Mouse (Mus musculus) embryonic facial prominence, embryonic 10.5 days (tissue): ENCODE data around the gene Sphk2. TPM values are rescaled to one million over a fixed set of nuclear protein-coding genes. Genes with fewer than 3 reads are reported as not detected.
"Not testable (repeated sequence)": the region's sequence is repeated elsewhere in the genome, so short reads cannot be mapped to it uniquely, and the experiment has no call there.

Experiments
- DNase-seq: peaks from one replicate; pipeline ENCODE4 v3.0.0-alpha.2; 2017; ENCODE audit warnings: low spot score
- H3K27ac ChIP-seq: fragments of 300-500 bp; sonication (generic); replicated peaks from 2 replicates; pipeline ENCODE4 v1.5.1; 2016; ENCODE audit warnings: mild to moderate bottlenecking
- H3K27me3 ChIP-seq: fragments of 300-500 bp; sonication (generic); replicated peaks from 2 replicates; pipeline ENCODE4 v1.6.1; 2016; ENCODE audit warnings: low read depth, mild to moderate bottlenecking; ENCODE audit not compliant: poor library complexity, severe bottlenecking
- H3K36me3 ChIP-seq: fragments of 300-500 bp; sonication (generic); replicated peaks from 2 replicates; pipeline ENCODE4 v1.6.1; 2016; ENCODE audit warnings: mild to moderate bottlenecking, moderate library complexity
- H3K4me1 ChIP-seq: fragments of 300-500 bp; sonication (generic); 2 replicates; pipeline ENCODE4 v1.6.1; 2016
- H3K4me3 ChIP-seq: fragments of 300-500 bp; sonication (generic); 2 replicates; pipeline ENCODE4 v1.5.1; 2016; ENCODE audit warnings: mild to moderate bottlenecking, moderate library complexity
- H3K9me3 ChIP-seq: fragments of 300-500 bp; sonication (generic); 2 replicates; pipeline ENCODE4 v1.6.1; 2016; ENCODE audit warnings: mild to moderate bottlenecking
- WGBS: fragments of 180-500 bp; shearing (Covaris S2); methylation state at CpG from one replicate; pipeline ENCODE4 v1.1.7; 2016; 5-methylcytosine and 5-hydroxymethylcytosine counted together
- polyA plus RNA-seq: library from polyadenylated mRNA; unstranded; fragments of >200 nt; fragmentation: Nextera tagmentation; extraction: Ambion mirVana; gene quantifications from 2 replicates; pipeline ENCODE4 v1.2.1, GENCODE M21; 2016

Sphk2 gene
- polyA plus RNA-seq, 1 experiment from 2014 or later, result 42.1 TPM

DNA sequence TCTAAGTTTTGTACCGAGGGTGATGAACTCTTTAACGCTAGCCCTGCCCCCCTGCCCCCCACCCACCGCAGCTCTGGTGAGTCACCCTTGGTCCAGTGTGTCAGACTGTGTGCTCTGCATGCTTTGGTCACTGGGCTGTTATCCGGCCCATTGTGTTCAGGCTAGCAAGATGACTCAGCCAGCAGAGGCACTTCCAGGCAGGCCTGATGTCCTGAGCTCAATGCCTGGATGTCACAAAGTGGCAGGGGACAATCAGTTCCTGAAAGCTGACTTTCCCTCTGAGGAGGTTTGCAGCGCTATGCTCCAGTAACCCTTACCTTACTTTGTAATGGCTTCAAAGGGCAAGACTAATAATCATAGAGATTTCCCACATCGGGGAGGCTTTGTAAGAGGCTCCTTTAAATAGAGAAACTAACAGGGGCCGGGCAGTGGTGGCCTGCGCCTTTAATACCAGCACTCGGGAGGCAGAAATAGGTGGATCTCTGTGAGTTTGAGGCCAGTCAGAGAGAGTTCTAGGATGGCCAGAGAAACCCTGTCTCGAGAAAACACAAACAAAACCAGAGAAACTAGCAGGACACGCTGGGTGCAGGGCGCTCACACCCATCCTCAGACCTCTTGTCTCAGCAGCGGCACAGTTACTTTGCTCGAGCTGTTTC, 37.7 kb downstream of the Sphk2 start:
- peaks cover 29% of the 10 kb centered on the region for H3K4me1 ChIP-seq

DNA sequence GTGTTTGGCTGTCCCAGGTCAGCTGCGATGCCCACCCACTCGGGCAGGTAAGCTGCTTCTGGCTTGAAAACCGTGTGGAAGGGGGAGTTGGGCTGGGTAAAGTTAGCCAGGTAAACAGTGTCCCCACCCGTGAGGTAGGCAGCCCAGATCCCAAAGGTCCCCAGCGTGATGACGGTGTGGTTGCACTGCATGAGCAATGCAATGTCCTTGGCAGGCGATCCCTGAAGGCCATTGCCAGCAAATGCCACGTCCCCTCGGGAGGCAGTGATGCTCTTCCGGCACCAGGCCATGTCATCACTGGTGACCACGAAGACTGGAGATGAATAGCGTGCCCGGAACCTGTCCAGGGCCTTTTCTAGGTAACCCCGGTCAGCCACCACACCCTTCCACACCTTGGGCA, 39.3 kb downstream of the Sphk2 start:
- 94% methylated on average over 14 of the region's 14 CpGs for WGBS

More for the DNA sequence above, 37.7 kb downstream of the Sphk2 start:
- Histone ChIP-seq H3K27ac (no peak overlapping the region; the same call in 1 of the 2 replicates), H3K4me3 (no peak overlapping the region), H3K9me3 (no peaks in the 10 kb centered on the region), H3K27me3 (peaks cover 17% of the 10 kb centered on the region; the same call in 1 of the 2 replicates), H3K36me3 (no peaks in the 10 kb centered on the region)
- WGBS, result 76% methylated on average over 14 of the region's 14 CpGs
- no peak for DNase-seq

DNA sequence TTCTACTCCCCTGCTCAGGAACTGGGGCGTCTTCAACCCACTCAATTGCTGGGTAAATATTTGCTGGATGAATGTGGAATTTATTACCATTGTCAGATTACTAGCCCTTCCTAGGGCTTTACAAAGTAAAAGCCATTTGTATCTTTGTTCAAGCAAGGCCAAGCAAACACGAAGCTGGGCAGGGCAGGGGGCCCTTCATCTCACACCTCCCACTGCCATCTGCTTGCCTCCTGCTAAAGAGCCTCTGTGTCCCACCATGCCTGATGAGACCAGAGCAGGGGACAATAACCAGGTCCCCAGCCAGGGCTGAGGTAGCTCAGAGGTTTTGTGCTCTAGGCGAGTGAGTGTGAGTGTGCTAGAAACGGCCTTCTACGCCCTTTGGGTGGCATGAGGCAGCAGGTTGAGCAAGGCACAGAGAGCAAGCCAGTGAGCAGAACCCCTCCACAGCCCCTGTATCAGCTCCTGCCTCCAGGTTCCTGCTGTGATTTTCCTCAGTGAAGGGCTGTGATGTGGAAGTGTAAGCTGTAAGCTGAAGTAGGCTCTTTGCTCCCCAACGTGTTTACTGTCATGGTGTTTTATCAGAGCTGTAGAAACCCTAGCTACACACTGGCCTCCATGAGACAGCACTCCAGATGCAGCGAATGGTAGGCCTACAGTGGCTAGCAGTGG, 40.0 kb downstream of the Sphk2 start:
- Histone ChIP-seq H3K27me3 (0 out of 2 replicates have a peak, but pooled peaks cover 4% of the 10 kb centered on the region), H3K4me1 (peaks cover 6% of the 10 kb centered on the region), H3K36me3 (no peaks in the 10 kb centered on the region), H3K9me3 (no peaks in the 10 kb centered on the region), H3K4me3 (no peak overlapping the region), H3K27ac (no peak overlapping the region; the same call in 1 of the 2 replicates)
- DNase-seq, result no peak
- WGBS, result 87% methylated on average over 7 of the region's 7 CpGs

More for the DNA sequence above, 39.3 kb downstream of the Sphk2 start:
- H3K4me1 ChIP-seq, result peaks cover 14% of the 10 kb centered on the region
- 0 out of 2 replicates have a peak, but pooled peaks cover 7% of the 10 kb centered on the region for H3K27me3 ChIP-seq
- no peaks in the 10 kb centered on the region for H3K36me3 ChIP-seq
- H3K27ac ChIP-seq, result no peak overlapping the region
- H3K4me3 ChIP-seq, result no peak overlapping the region
- H3K9me3 ChIP-seq, result no peaks in the 10 kb centered on the region
- no peak for DNase-seq

DNA sequence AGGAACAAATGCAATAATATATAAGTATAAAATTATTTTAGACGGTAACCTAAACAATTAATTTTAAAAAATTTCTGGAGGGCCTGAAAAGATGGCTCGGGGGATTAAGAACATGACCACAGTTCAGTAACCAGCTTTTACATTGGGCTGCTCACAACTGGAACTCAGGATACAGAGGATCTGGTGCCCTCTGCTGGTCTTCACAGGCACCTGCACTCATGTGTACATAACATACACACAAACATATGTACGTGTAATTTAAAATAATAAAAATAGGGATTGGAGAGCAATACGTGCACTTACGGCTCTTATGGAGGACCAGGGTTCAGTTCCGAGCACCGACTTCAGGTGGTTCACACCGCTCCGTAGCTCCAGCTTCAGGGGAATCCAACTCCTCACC, 48.9 kb downstream of the Sphk2 start:
- H3K36me3 ChIP-seq, result no peaks in the 10 kb centered on the region
- peaks cover 4% of the 10 kb centered on the region; the same call in 1 of the 2 replicates for H3K27me3 ChIP-seq
- no peak for DNase-seq
- H3K4me3 ChIP-seq, result no peak overlapping the region
- peaks cover 21% of the 10 kb centered on the region for H3K4me1 ChIP-seq
- no peak overlapping the region for H3K27ac ChIP-seq
- 0 out of 2 replicates have a peak, but pooled peaks cover 6% of the 10 kb centered on the region for H3K9me3 ChIP-seq
- WGBS, result 95% methylated on average over 9 of the region's 9 CpGs

DNA sequence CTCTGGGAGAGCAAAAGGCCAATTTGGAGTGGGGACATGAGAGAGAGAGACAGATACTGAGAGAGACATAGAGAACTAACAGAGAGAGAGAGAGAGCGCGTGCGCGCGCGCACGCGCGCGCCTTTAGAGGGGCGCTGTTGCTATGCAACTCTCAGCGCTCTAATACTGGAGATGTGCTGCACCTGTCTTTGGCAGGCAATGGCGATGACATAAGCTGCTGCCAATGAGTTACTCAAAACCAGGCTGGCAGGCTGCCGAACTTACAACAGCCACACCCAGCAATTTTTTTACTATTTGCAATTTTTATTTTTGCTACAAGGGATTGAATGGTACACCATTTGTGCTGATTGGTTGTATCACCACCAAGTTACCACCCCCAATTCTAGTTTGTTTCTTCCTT, 50.0 kb downstream of the Sphk2 start:
- H3K4me1 ChIP-seq, result peaks cover 30% of the 10 kb centered on the region
- DNase-seq, result no peak
- 68% methylated on average over 14 of the region's 14 CpGs for WGBS
- no peaks in the 10 kb centered on the region; the same call in 1 of the 2 replicates for H3K27me3 ChIP-seq
- 0 out of 2 replicates have a peak, but pooled peaks cover 6% of the 10 kb centered on the region for H3K9me3 ChIP-seq
- H3K36me3 ChIP-seq, result no peaks in the 10 kb centered on the region
- no peak overlapping the region for H3K4me3 ChIP-seq
- no peak overlapping the region for H3K27ac ChIP-seq

DNA sequence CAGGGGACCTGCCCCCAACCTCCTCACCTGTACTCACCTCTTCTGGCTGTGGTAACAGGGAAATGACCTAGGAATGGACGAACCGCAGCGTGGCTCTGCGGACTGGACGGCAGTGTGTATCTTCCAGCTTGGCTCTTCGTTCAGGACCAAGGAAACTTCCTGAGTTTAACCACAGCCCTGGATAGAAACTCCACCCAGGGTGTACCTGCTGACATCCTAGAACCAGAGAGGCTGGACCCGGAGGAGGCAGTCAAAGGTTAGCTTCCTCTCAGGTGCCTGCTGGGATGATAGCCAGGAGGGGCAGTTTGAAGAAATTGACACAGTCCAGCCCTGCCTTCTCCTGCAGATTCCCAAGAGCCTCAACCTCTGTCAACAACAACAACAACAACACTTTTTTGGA, 51.6 kb downstream of the Sphk2 start, which contains the start of gene Fut2:
TSS of gene Fut2 (minus strand) at position 234 of the 400 bp plus-strand sequence.
- Histone ChIP-seq H3K4me3 (peak within 1 kb of the TSS; percentile 3; the same call in 1 of the 2 replicates), H3K4me1 (peaks cover 30% of the 10 kb centered on the region)
- 79% methylated on average over 7 of the region's 7 CpGs for WGBS

DNA sequence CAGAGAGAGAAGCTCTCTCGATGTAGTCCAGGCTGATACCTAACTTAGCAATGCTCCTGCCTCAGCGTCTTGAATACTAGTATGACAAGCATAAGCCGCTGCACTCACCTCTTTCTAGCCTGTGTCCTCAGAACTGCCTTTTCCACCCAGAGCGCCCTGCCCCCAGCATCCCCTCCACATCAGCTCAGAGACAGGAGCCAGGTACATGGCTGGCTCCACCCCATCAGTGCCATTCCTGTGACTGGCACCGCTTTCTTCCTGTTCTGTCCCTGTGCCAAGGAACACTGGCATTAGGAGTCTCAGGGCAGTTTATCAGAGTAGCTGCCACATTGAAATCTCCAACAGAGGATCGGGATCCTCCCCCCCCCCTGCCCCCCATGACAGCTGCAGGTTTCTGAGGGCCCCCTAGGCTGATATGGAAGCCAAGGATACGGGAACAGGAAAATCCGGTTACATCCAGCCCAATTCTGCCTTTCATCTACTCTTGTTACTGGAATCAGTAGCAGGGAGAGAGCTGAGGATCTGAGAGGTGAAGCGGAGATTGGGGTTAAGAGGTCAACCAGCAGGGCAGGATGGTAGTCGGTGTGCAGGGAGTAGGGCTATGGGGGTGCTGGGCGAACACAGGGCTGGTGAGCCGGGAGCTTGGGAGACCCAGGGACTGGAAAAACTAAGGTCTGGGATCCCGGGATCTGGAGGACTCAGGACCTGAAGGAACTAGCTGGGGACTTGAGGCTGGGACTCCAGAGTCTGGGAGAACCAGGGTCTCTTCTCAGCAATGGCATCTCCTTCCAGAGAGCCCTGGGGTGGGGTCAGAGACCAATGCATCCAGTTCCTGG, 52.3 kb downstream of the Sphk2 start:
- Histone ChIP-seq H3K27me3 (no peaks in the 10 kb centered on the region; the same call in 1 of the 2 replicates), H3K4me1 (peaks cover 30% of the 10 kb centered on the region), H3K27ac (peak overlapping the region; percentile 31; the same call in 1 of the 2 replicates), H3K4me3 (peak overlapping the region; percentile 3; the same call in 1 of the 2 replicates), H3K9me3 (0 out of 2 replicates have a peak, but pooled peaks cover 6% of the 10 kb centered on the region), H3K36me3 (no peaks in the 10 kb centered on the region)
- peak; percentile 33 for DNase-seq
- 51% methylated on average over 13 of the region's 13 CpGs for WGBS

More for the DNA sequence above, 51.6 kb downstream of the Sphk2 start, which contains the start of gene Fut2:
- no peaks in the 10 kb centered on the region; the same call in 1 of the 2 replicates for H3K27me3 ChIP-seq
- peak within 1 kb of the TSS; percentile 31; the same call in 1 of the 2 replicates for H3K27ac ChIP-seq
- 0 out of 2 replicates have a peak, but pooled peaks cover 6% of the 10 kb centered on the region for H3K9me3 ChIP-seq
- no peaks in the 10 kb centered on the region for H3K36me3 ChIP-seq
- no peak for DNase-seq

DNA sequence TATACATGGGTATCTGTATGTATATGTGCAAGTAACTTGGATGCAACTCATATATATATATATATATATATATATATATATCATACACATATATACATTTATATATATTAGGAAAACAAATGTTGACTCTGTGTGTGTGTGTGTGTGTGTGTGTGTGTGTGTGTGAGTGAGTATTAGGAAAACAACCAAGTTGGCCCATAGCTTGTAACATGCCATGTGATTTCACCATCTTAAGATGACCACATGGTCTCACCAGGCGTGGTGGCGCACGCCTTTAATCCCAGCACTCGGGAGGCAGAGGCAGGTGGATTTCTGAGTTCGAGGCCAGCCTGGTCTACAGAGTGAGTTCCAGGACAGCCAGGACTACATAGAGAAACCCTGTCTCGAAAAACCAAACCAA, 56.1 kb downstream of the Sphk2 start:
- H3K27ac ChIP-seq, H3K9me3 ChIP-seq, H3K27me3 ChIP-seq, H3K36me3 ChIP-seq, H3K4me3 ChIP-seq, DNase-seq: not testable (repeated sequence)
- peaks cover 30% of the 10 kb centered on the region for H3K4me1 ChIP-seq
- 90% methylated on average over 6 of the region's 6 CpGs for WGBS

DNA sequence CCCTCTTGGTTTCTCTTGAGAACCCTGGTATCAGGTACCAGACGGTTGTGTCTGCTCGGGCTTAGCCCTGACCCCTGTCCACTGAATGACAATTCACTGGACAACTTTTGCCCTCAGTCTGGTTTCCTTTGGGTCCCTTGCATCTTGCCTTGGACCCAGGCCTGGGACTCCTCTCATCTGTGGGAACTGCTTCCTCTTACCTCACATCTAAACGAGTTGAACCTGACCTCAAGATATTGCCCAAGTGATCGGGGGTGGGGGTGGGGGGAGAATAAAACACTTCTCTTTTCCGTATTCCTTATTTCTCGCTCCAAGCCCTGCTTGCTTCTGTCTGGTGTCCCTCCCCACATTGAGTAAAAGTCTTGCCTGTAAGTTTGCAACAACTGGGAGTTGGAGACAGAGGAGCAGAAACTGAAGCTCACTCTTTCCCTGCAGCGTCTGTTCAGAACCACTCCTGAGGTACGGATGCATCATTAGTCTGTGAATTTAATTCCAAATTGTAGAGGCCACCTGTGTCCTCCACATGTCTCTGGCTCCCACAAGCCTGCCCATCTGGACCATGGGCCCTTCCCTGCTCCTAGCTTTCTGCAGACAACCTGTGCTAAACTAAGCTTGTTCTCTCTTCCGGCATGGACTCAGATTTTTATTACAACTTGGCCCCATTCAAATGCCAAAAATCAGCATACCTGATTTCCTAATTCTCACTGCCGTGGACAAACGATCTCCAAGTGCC, 56.9 kb downstream of the Sphk2 start:
- Histone ChIP-seq H3K4me3 (no peak overlapping the region), H3K27me3 (no peaks in the 10 kb centered on the region; the same call in 1 of the 2 replicates), H3K27ac (no peak overlapping the region), H3K4me1 (peaks cover 35% of the 10 kb centered on the region), H3K36me3 (no peaks in the 10 kb centered on the region), H3K9me3 (peaks cover 5% of the 10 kb centered on the region; the same call in 1 of the 2 replicates)
- 86% methylated on average over 11 of the region's 11 CpGs for WGBS
- DNase-seq, result no peak
